Mouse (Mus musculus): ENCODE results near the gene Haus2. TPM values are rescaled to one million over a fixed set of nuclear protein-coding genes. Genes with fewer than 3 reads are reported as not detected.

The Haus2 gene
- total RNA-seq, 4 experiments from 2014 or later: 14.3 to 16.0 (median 15.3) TPM

DNA sequence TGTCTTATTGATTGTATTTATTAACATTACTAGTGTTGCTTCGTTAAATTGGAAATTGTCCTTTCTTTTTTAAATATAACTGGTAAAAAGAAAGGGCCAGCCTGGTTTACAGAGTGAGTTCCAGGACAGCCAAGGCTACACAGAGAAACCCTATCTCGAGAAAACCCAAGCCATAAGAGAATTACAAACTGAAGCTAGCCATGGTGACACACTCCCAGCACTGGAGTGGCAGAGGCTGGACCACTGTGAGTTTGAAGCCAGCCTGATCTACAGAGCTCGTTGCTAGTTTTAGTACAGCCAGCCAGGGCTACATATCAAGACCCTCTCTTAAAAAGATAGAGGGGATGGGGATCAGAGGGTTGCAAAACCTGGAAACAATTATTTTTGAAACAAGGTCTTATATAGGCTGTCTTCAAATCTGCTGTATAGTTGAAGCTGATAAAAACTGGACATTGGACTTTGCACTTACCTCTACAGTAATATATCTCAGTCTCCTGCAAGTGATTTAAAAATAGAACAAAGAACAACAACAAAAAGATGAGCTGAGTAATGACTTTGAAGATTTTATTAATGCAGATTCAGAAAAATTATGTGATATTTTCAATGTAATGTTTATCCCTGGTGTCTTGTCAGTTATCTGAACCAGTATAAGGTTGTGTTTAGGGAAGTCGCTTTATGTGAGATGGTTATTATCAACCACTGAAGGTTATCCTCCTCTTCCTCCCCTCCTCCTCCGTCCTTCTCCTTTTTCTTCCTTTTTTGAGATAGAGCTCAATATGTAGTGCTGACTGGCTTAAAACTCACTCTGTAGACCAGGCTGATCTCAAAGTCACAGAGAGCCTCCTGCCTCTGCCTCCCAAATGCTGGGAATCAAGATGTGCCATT is 7.3 kb downstream of the Haus2 start:
- DNase-seq (ENCODE audit: low spot score in 2 of 2): no peak

- DNase-seq (ENCODE audit: low spot score in 2 of 2): no peak
These were observed 10.4 kb downstream of the Haus2 start for GRCm38 (mm10) chr2:120619538-120619937.

DNA sequence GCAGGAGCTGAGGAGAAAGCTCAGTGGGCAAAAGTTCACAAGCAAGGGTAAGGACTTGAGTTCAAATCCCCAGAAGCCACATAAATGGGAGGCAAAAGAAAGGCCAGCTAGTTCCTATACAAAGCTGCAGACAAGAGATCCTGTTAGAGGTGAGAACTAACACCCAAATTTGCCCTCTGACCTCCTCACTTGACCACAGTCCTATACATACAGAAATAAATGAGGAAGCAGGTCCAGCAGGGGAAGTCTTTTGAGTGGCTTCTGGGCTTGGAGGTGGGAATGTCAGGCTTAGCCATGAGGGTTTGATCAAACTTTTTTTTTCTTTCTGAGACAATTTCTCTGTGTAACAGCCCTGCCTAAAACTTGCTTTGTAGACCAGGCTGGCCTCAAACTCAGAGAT is 13.7 kb downstream of the Haus2 start:
- DNase-seq (ENCODE audit: low spot score in 2 of 2): no peak

DNA sequence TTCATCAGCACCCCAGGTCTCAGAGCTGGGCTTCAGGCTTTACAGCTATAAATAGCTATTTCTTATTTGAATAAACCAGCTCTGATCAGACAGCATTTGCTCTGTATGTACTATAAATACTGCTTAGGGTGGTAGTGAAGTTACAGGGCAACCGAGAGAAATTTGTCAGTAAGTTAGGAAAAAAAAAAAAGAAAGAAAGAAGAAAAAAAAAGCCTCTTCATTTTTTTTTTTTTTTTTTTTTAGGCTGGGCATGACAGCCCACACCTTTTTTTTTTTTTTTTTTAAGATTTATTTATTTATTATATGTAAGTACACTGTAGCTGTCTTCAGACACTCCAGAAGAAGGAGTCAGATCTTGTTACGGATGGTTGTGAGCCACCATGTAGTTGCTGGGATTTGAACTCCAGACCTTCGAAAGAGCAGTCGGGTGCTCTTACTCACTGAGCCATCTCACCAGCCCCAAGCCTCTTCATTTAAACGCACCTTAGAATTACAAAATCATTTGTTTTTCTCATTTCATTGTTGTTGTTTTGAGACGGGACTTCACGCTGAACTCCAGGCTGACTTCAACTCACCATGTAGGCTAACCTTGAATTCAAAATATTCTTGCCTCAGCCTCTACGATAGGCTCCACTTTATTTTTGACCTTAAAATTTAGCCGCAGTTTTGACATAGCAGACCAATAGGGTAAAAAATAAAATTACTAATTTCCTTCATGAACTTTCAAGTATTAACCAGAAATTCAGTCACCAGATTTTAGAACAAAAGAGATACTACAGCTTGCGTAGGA is 19.1 kb downstream of the Haus2 start:
- DNase-seq (ENCODE audit: low spot score in 2 of 2): no peak

GRCm38 (mm10) chr2:120628886-120629735 is 19.9 kb downstream of the Haus2 start, which contains the start of gene Stard9:
Stard9 (plus strand) TSS chr2:120629121.
- DNase-seq (ENCODE audit: low spot score in 2 of 2): peak; percentile 97 to 98

DNA sequence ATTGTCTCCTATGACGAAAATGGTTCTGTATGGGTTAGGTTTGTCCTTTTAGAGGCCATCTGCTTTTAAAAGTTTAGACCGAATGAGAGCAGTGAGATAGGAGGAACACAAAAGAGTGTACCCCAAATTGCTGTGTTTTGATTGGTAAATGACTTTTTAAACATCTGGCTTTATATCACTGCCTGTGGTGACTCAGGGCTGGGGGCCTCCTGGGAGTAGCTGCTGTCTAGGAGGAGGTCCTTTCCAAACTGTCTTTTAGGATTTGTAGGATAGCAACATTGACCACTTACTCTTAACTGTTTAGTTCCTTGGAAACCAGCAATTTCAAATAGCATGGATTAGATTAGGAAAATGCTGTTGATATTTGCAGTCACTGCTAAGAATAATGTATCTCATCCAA is 21.1 kb downstream of the Haus2 start:
- DNase-seq (ENCODE audit: low spot score in 2 of 2): no peak

DNA sequence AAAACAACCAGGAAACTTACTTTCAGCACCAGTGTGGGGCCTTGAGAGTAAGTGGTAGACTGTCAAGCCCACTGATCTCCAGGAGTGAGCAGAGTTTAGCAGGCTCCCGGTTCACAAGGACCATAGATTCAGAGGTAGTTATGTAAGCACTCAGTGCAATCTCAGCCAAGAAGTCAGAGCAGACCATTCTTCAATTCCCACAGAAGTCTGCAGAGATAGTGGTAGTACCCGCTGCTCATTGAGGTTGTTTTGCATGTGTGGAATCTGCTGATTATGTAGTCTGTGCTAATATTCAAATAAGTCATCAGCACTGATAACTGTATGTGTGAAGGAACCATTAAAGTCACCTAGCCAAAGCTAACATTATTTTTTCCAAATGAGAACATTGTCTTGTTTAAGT is 21.5 kb downstream of the Haus2 start:
- DNase-seq (ENCODE audit: low spot score in 2 of 2): no peak

DNA sequence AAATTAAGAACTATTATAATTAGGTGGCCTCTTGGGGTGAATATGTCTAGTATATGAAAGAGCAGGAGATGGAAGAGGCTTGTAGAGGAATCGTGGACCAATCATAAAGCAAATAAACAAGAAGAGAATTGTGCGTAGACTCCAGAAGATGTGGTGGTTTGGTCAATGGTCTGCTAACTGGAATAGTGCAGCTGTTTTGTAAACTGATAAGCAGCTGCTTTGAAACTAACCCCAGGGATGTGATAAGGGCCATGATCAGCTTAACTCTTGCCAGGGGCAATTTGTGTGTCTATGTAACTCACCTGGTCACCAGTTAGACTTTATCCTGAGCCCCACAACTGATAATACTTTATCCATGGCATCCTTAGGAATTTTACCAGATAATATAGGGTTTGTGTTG is 22.3 kb downstream of the Haus2 start:
- no peak for DNase-seq (ENCODE audit: low spot score in 2 of 2)

GRCm38 (mm10) chr2:120631957-120632356 is 22.8 kb downstream of the Haus2 start:
- DNase-seq (ENCODE audit: low spot score in 2 of 2): no peak

DNA sequence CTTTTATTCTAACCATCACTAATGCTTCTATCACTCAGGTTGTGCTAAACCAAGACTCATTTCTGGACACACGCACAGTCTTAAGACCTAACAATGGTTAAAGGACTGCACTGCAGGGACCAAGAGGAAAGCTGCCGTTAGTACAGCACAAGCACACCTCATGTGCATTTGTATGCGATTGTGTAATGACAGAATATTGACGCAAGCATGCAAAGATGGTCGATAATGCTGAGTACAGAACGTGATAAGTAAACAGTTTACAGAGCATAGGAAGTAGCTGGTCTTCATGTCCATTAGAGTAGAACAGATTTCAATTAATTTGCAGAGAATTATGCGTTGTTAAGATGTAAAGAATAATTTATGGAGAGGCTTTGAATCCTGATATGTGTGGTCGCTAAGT is 31.7 kb downstream of the Haus2 start:
- no peak for DNase-seq (ENCODE audit: low spot score in 2 of 2)

DNA sequence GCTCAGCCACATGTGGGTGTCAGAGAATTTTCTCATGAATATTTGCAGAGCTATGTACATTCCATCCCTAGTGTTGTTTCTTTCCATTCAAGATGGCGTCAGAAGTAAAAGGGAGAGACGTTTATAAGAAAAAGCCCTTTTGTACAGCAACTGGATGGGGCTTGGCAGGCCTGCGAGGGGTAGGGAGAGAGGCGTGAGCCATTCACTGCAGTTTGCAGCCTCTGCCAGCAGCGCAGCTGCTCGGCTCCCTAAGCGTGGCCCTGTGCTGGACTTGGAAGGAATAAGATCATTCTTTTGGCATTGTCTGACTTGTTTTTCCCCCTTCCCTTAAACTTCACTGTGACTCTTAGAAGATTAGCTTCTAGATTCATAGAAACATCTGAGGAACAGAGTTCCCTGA is 34.7 kb downstream of the Haus2 start:
- DNase-seq (ENCODE audit: low spot score in 2 of 2): peak in 1 of 2 experiments; percentile 24

DNA sequence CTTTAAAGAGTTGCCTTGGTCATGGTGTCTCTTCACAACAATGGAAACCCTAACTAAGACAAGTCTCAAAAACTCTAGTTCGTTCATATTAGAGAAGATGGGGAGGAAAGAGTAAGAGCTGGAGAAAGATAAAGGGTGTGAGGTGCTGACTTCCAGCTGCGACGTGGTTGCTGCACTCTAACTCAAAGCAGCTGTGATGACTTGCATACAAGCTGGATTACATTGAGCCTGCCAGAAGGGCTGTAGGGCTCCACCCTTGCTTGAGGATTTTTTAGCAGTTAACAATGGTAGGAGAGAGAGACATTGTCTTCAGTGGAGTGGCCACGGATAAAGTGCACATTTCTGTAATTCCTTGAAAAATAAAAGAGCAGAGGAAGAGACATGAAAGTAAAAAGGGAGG is 37.6 kb downstream of the Haus2 start:
- DNase-seq (ENCODE audit: low spot score in 2 of 2): no peak

GRCm38 (mm10) chr2:120652256-120652924 is 43.2 kb downstream of the Haus2 start:
- DNase-seq (ENCODE audit: low spot score in 2 of 2): no peak

- no peak for DNase-seq (ENCODE audit: low spot score in 2 of 2)
These were observed 43.7 kb downstream of the Haus2 start for GRCm38 (mm10) chr2:120652925-120653284.

DNA sequence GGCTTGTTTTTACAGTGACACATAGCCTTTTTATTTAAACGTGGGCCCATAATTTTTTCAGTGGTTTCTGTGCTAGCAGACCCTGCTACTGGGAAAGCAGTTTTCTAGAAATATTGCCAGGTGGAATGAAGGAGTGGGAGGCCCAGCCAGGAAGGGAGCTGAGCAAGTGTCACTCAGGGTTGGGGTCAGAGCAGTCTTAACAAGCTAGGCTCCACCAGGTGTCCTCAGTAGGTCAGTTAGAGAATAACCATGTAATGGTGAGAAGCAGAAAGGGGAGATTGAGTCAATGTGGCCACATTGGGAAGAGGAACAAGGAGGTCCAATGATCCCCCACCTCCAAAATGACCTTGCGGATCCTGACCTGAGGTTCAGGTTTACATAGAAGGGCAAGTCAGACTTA is 45.5 kb downstream of the Haus2 start:
- no peak for DNase-seq (ENCODE audit: low spot score in 2 of 2)

- no peak for DNase-seq (ENCODE audit: low spot score in 2 of 2)
These were observed 46.7 kb downstream of the Haus2 start for GRCm38 (mm10) chr2:120655905-120656304.

DNA sequence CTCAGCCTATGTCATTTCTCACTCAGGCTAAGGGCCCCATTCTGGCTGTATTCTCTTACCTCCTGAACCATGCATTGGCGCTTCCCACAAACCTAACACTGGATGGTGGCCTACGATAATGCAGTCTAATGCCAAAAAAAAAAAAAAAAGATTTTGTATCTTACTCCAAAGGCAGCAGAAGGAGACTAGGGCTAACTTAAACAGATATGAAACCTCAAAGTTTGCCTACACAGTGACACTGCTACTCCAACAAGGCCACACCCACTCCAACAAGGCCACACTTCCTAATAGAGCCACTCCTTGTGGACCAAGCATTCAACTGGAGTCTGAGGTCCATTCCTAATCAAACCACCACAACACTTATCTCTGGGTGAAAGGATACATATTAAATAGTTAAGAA is 47.5 kb downstream of the Haus2 start:
- DNase-seq (ENCODE audit: low spot score in 2 of 2): no peak

DNA sequence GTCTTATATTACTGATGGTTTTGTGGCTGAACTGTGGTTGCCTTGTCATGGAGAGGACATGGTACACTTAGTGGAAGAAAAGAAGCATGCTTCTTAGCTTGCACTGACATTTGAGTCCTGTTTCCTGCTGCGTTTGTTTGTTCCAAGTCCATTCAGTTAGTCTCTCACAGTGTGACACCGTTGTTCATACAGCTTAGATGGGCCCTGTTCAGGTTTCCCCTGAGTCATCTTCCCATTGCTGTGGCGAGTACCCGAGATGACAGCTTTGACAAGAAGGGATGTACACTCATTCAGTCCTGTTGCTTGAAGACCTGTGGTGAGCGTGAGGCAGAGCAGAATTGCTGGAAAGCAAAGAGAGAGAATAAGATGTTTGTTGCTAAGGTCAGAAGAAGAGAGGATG is 49.3 kb downstream of the Haus2 start:
- no peak for DNase-seq (ENCODE audit: low spot score in 2 of 2)

GRCm38 (mm10) chr2:120659318-120659717 is 50.1 kb downstream of the Haus2 start:
- DNase-seq (ENCODE audit: low spot score in 2 of 2): no peak

DNA sequence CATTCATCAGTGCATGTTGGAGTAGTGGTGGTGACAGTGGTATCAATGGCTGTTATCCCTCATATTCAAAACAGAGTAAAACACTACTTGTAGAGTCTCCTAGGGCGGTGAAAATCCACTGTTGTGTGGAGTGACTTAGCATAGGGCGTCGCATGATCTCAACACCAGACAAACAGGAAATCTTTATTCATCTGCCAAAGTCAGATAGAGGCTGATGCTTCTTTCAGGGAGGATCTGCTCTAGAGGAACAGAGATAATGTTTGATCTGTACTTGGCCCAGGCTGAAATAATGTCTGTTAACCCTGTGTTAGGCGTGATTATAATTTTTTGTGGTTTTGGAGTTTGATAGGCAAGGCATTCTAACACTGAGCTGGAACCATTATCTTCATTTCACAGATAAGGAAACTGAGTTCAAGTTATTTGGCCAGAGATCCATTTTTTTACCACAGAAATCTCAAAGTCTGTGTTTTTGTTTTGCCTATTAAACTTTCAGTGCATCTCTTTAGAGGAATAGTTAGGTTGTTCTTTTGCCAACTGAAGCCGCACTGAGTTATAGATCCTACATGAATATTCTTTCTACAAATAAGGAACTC is 51.4 kb downstream of the Haus2 start:
- no peak for DNase-seq (ENCODE audit: low spot score in 2 of 2)

DNA sequence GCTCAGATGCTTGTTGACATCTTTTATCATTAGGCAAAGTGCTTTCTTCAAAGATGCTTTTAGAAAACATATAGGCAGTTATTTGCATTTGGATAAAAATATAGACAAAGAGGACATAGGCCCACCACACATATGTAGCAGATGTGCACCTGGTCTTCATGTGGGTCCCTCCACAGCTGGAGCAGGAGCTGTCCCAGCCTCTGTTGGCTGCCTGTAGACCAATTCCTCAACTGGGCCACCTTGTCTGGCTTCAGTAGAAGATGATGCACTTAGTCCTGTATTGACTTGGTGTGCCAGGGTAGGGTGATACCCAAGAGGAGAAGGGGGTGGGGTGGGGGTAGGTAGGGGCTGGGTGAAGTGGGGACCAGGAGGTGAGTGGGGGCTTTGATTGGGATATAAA is 53.6 kb downstream of the Haus2 start:
- DNase-seq (ENCODE audit: low spot score in 2 of 2): no peak

Data from layer of hippocampus, adult 8-10 months (tissue).